Mouse (Mus musculus) bone marrow macrophage, adult 2 months (primary cell): ENCODE data around the gene Tcf7.

Source experiments
- CTCF ChIP-seq: IDR thresholded peaks from 2 replicates; pipeline ENCODE4 v1.5.1; 2012; ENCODE audit warnings: low read depth, mild to moderate bottlenecking, low read length, moderate library complexity
- POLR2A ChIP-seq: IDR thresholded peaks from 2 replicates; pipeline ENCODE4 v1.6.1; 2012; ENCODE audit warnings: mild to moderate bottlenecking, low read depth, low read length, borderline replicate concordance

DNA sequence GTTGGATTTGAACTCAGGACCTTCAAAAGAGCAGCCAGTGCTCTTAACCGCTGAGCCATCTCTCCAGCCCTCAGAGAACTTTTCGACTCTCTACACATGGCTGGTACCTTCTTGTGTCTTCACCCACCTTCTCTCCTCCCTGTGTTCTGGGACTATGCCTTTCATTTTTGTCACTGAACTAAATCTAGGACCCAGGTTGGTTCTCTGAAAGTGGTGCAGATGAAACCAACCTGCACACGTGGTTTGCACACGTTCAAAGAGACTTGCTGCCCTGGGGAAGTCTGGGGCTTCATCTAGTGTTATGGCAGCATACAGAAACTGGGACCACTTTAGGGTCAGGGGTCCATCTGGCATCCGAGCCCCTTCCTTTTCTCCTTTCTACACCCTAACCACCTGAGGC lies 15.5 kb downstream of the Tcf7 start:
- no peak for TF ChIP-seq POLR2A
- no peak for TF ChIP-seq CTCF
